Mouse (Mus musculus) lung, postnatal 0 days (tissue): ENCODE data around the gene Slc16a14.

ENCODE experiments used
- CTCF ChIP-seq: IDR thresholded peaks from 2 replicates; pipeline ENCODE4 v1.5.1; 2016; ENCODE audit warnings: antibody characterized with exemption, mild to moderate bottlenecking
- EP300 ChIP-seq: IDR thresholded peaks from 2 replicates; pipeline ENCODE4 v1.6.1; 2016; ENCODE audit warnings: antibody characterized with exemption, mild to moderate bottlenecking, control low read depth

- TF ChIP-seq CTCF: no peak
- no peak for TF ChIP-seq EP300
Observed at GRCm38 (mm10) chr1:84943549-84943948, 8.6 kb upstream of the Slc16a14 start.
